Mouse (Mus musculus) stomach, embryonic 14.5 days (tissue): ENCODE data around the gene Clip4. TPM values are rescaled to one million over a fixed set of nuclear protein-coding genes. Genes with fewer than 3 reads are reported as not detected.

ENCODE experiments used
- ATAC-seq: fragments of 200-750 bp; cut with Nextera tagmentation; 2 replicates; pipeline ENCODE4 v1.8.0; 2017; ENCODE audit warnings: low read depth, moderate TSS enrichment; ENCODE audit not compliant: insufficient number of reproducible peaks, insufficient read depth, low FRiP score
- H3K27ac ChIP-seq: fragments of 300-500 bp; sonication (generic); 2 replicates; pipeline ENCODE4 v1.5.1; 2014; ENCODE audit warnings: mild to moderate bottlenecking, low read length, moderate library complexity, mixed read lengths
- H3K27me3 ChIP-seq: fragments of 300-500 bp; sonication (generic); 2 replicates; pipeline ENCODE4 v1.6.1; 2014; ENCODE audit warnings: low read length, control low read depth, mixed read lengths; ENCODE audit not compliant: control insufficient read depth, insufficient read depth
- H3K36me3 ChIP-seq: fragments of 300-500 bp; sonication (generic); 2 replicates; pipeline ENCODE4 v1.6.1; 2014; ENCODE audit warnings: mild to moderate bottlenecking, control low read depth, low read length, moderate library complexity, mixed read lengths; ENCODE audit not compliant: control insufficient read depth, insufficient read depth
- H3K4me1 ChIP-seq: fragments of 300-500 bp; sonication (generic); 2 replicates; pipeline ENCODE4 v1.6.1; 2014; ENCODE audit warnings: low read length, control low read depth, mixed read lengths; ENCODE audit not compliant: control insufficient read depth, insufficient read depth
- H3K4me2 ChIP-seq: fragments of 300-500 bp; sonication (generic); replicated peaks from 2 replicates; pipeline ENCODE4 v1.6.1; 2014; ENCODE audit warnings: low read depth, low read length, control low read depth
- H3K4me3 ChIP-seq: fragments of 300-500 bp; sonication (generic); 2 replicates; pipeline ENCODE4 v1.5.1; 2014; ENCODE audit warnings: low read depth, low read length, control low read depth
- H3K9ac ChIP-seq: fragments of 300-500 bp; sonication (generic); replicated peaks from 2 replicates; pipeline ENCODE4 v1.6.1; 2014; ENCODE audit warnings: low read depth, mild to moderate bottlenecking, control low read depth, low read length, moderate library complexity, mixed read lengths
- H3K9me3 ChIP-seq: fragments of 300-500 bp; sonication (generic); 2 replicates; pipeline ENCODE4 v1.6.1; 2016; ENCODE audit warnings: low read depth, low read length, control low read depth; ENCODE audit not compliant: control insufficient read depth
- WGBS: fragments of 180-500 bp; shearing (Covaris S2); extraction: QIAGEN DNeasy Blood & Tissue Kit; methylation state at CpG from one replicate; pipeline ENCODE4 v1.1.7; 2014; 5-methylcytosine and 5-hydroxymethylcytosine counted together
- polyA plus RNA-seq: library from polyadenylated mRNA; unstranded; fragments of >200 nt; fragmentation: Nextera tagmentation; extraction: Ambion mirVana; gene quantifications from 2 replicates; pipeline ENCODE4 v1.2.1, GENCODE M21; 2014

Clip4 gene
- polyA plus RNA-seq, 1 experiment from 2014 or later, result 7.5 TPM

DNA sequence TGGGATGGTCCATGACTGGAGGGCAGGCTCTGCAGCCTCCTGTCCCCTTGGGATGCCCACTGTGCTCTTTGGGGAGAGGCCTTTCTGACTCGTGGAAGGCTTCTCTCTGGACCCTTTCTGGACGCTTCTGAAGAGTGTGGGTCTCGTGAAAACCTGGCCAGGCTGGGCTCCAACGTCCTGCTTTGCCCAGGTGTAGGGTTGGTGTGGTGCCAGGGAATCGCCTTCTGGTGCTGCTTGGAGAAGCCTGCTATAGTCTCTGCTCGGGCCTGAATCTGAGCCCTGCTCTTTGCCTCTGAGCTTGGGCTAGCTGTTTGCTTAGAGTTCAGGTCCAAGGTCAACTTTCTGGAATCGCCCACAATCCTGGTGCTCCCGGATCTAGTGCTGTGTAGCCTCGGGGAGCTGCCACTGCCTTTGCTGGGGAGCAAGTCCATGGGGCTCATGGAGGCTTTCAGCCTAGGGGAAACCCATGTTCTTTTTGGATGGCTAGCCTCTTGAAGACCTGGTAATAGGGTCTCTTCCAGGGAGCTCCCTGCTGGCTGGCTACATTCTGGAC lies 18.6 kb upstream of the Clip4 start:
- WGBS, result 71% methylated on average over 9 of the region's 9 CpGs

DNA sequence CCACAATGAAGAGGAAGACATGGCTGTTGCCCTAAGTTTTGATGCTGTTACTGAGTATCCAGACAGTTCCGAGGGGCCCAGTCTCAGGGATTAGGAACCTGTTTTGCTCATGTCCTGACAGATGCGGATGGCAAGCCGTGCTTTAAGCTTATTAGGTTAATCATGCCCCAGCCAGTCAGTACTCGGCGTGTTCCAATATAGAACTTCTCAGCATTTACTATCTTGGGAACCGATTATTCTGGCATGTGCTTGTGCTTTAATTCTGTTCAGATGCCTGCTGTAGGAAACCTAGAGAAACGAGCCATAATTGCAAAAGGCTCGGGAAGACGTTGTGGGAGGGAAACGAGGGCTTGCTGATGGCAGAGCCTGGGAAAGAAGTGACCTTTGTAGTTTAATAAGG lies 15.4 kb upstream of the Clip4 start, which contains the start of gene Pcare:
Gene Pcare (minus strand): TSS at position 64 of the 400 bp plus-strand sequence.
- Histone ChIP-seq H3K4me1 (no peaks in the 10 kb centered on the region), H3K9me3 (no peaks in the 10 kb centered on the region), H3K27me3 (no peaks in the 10 kb centered on the region), H3K36me3 (no peaks in the 10 kb centered on the region), H3K27ac (no peak within 1 kb of the TSS), H3K4me3 (no peak within 1 kb of the TSS), H3K9ac (no peak within 1 kb of the TSS), H3K4me2 (no peak within 1 kb of the TSS)
- ATAC-seq, result no peak
- 77% methylated on average over 10 of the region's 10 CpGs for WGBS

More for the DNA sequence above, 18.6 kb upstream of the Clip4 start:
- Histone ChIP-seq H3K27ac (no peak overlapping the region), H3K4me1 (no peaks in the 10 kb centered on the region), H3K36me3 (no peaks in the 10 kb centered on the region), H3K27me3 (no peaks in the 10 kb centered on the region), H3K4me2 (no peak overlapping the region), H3K4me3 (no peak overlapping the region), H3K9me3 (no peaks in the 10 kb centered on the region), H3K9ac (no peak overlapping the region)
- no peak for ATAC-seq

DNA sequence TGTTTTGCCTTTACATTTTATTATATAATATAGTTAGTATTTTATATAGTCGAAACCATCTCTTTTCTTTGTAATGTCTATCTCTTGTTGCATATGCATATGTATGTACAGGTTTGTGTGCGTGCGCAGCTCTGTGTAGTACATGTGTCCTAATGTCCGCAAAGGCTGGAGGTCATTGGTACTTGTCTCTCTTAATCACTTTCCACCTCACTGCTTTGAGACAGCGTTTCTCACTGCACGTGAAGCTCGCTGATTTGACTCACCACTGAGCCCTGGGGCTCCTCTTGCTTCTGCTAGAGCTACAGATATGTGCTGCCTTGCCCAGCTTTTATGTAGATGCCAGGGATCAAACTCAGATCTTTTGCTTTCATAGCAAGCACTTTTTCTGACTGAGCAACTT lies 7.7 kb upstream of the Clip4 start:
- WGBS, result 79% methylated on average over 7 of the region's 7 CpGs
- Histone ChIP-seq H3K27me3 (no peaks in the 10 kb centered on the region), H3K9me3 (no peaks in the 10 kb centered on the region), H3K4me1 (no peaks in the 10 kb centered on the region), H3K9ac (no peak overlapping the region), H3K27ac (no peak overlapping the region), H3K4me2 (no peak overlapping the region), H3K4me3 (no peak overlapping the region), H3K36me3 (no peaks in the 10 kb centered on the region)
- no peak for ATAC-seq

DNA sequence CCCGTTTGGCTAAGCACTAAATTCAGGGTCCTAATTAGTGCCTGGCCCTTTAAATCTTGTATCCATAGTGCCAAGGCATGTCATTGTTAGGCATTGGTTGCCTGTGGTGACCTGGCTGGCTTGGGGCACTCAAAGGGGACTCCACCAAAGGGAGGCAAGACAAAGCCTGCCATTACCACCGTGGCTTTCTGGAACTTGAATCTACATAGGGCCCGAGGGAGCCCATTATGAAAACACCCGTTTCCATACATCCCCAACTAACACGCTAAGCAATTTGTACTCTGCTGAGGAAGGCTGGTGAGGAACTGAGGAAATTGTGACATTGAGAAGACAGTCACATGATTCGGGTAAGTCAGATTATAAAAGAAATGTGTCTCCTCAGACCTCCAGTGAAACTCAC lies 1.3 kb downstream of the Clip4 start:
- Histone ChIP-seq H3K27ac (no peak overlapping the region), H3K36me3 (no peaks in the 10 kb centered on the region), H3K4me1 (no peaks in the 10 kb centered on the region), H3K4me2 (no peak overlapping the region), H3K9ac (no peak overlapping the region), H3K9me3 (no peaks in the 10 kb centered on the region), H3K4me3 (no peak overlapping the region), H3K27me3 (no peaks in the 10 kb centered on the region)
- 58% methylated on average over 6 of the region's 6 CpGs for WGBS
- ATAC-seq, result no peak

DNA sequence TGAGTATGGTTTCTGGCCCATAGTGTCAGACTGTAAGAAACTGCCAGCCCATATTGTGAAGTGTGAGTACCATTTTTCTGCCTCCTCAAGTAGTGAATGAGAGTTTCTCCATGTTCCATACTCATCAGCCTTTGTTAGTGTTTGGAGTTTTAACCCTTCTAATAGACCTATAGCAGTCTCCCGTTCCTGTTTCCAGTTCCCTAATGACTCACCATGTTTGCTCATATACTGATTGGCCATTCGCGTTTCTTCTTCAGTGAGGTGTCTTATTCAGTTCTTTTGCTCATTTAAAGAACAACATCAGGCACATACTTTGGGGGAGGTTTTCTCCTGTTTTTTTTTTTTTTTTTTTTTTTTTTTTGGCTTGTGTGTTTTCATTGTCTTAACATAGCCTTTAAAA lies 2.4 kb downstream of the Clip4 start:
- no peaks in the 10 kb centered on the region for H3K27me3 ChIP-seq
- no peaks in the 10 kb centered on the region for H3K9me3 ChIP-seq
- H3K9ac ChIP-seq, result no peak overlapping the region
- H3K27ac ChIP-seq, result no peak overlapping the region
- ATAC-seq, result no peak
- no peaks in the 10 kb centered on the region for H3K4me1 ChIP-seq
- 91% methylated on average over 3 of the region's 3 CpGs for WGBS
- H3K36me3 ChIP-seq, result no peaks in the 10 kb centered on the region
- no peak overlapping the region for H3K4me3 ChIP-seq
- H3K4me2 ChIP-seq, result no peak overlapping the region

DNA sequence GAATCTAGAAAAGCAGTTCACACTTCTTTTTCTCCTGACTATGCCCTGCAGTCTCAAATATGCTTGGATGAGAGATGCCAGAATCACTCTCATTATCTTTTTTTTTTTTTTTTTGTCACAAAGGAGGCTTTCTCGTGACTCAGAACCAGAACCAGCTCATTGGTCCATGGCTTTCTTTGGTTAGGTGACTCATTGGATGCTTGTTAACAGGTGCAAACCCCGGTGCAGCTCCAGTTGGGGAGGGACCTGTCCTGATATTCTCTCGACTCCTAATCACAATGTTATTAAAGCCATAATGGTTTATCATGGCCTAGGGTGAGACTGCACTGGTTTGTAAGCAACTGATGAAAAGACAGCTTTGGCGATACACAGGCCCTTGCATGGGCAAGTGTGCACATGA lies 5.9 kb downstream of the Clip4 start:
- H3K27ac ChIP-seq, result no peak overlapping the region
- H3K9ac ChIP-seq, result no peak overlapping the region
- 69% methylated on average over 4 of the region's 4 CpGs for WGBS
- H3K4me1 ChIP-seq, result no peaks in the 10 kb centered on the region
- no peak for ATAC-seq
- no peak overlapping the region for H3K4me2 ChIP-seq
- 0 out of 2 replicates have a peak, but pooled peaks cover 6% of the 10 kb centered on the region for H3K9me3 ChIP-seq
- H3K4me3 ChIP-seq, result no peak overlapping the region
- H3K27me3 ChIP-seq, result no peaks in the 10 kb centered on the region
- H3K36me3 ChIP-seq, result no peaks in the 10 kb centered on the region

DNA sequence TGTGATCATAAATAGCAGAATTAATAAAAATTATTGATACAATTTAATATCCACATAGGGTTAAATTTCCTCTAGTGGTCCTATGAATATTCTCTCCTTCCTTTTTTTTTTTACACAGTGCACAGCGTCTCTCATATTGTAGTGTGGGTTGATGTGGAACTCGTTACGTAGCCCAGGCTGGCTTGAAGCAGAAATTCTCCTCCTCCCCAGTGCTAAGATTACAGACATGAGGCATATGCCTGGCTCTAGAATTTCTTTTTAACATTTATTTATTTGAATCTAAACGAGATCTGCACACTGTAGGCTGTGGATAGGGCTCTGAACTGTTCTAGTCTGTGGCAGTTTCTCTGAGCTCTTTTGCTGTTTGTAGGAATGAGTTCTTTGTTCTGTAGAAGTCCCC lies 7.0 kb downstream of the Clip4 start:
- no peak overlapping the region for H3K9ac ChIP-seq
- no peaks in the 10 kb centered on the region for H3K36me3 ChIP-seq
- WGBS, result 74% methylated on average over 4 of the region's 4 CpGs
- H3K9me3 ChIP-seq, result 0 out of 2 replicates have a peak, but pooled peaks cover 6% of the 10 kb centered on the region
- H3K4me3 ChIP-seq, result no peak overlapping the region
- no peak for ATAC-seq
- H3K27me3 ChIP-seq, result no peaks in the 10 kb centered on the region
- no peak overlapping the region for H3K27ac ChIP-seq
- H3K4me1 ChIP-seq, result no peaks in the 10 kb centered on the region
- H3K4me2 ChIP-seq, result no peak overlapping the region

DNA sequence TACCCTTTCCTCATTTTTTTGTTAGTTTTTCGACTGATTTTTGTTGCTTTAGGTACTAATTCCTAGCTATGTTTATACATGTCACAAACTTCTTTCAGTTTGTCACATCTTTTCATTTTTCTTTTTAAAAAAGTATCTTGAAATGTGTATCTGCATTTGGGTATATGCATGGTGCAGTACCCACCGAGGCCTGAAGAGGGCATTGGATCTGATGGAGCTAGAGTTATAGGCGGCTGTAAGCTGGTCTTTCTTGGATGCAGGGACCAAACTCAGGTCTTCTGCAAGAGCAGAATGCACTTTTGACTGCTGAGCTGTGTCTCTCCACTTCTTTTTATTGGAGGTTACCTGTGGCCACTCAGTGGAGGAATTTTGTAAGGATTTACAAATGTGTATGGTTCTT lies 10.4 kb downstream of the Clip4 start:
- no peaks in the 10 kb centered on the region for H3K4me1 ChIP-seq
- no peak overlapping the region for H3K27ac ChIP-seq
- H3K9ac ChIP-seq, result no peak overlapping the region
- 0 out of 2 replicates have a peak, but pooled peaks cover 6% of the 10 kb centered on the region for H3K9me3 ChIP-seq
- WGBS, result 72% methylated on average over 3 of the region's 3 CpGs
- no peaks in the 10 kb centered on the region for H3K36me3 ChIP-seq
- no peaks in the 10 kb centered on the region for H3K27me3 ChIP-seq
- H3K4me3 ChIP-seq, result no peak overlapping the region
- no peak for ATAC-seq
- H3K4me2 ChIP-seq, result no peak overlapping the region

DNA sequence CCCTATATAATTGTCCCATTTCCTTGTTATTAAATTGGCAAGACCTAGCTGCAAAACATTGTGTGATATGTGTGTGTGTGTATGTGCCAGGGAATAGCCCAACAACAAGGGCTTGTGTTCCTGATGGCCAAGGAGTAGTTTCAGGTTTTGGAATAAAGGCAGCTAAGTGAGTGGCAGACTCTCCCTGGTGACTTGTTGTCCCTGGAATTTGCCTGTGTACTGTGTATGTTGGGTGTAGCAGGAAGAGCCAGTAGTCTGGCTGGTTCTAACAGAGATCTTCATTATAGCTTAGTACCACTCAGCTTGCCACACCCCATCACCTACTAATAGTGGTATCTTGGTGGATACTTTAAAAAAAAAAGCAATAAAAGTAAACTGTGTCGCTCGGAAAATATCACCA lies 12.2 kb downstream of the Clip4 start:
- WGBS, result 71% methylated on average over 2 of the region's 2 CpGs
- Histone ChIP-seq H3K9me3 (0 out of 2 replicates have a peak, but pooled peaks cover 6% of the 10 kb centered on the region), H3K4me3 (no peak overlapping the region)

More for the DNA sequence above, 12.2 kb downstream of the Clip4 start:
- Histone ChIP-seq H3K27me3 (no peaks in the 10 kb centered on the region), H3K27ac (no peak overlapping the region), H3K4me1 (no peaks in the 10 kb centered on the region), H3K4me2 (no peak overlapping the region), H3K36me3 (no peaks in the 10 kb centered on the region), H3K9ac (no peak overlapping the region)
- ATAC-seq, result no peak
